Mouse (Mus musculus): ENCODE results near the gene Mroh2a.
"Not testable (repeated sequence)": the region's sequence is repeated elsewhere in the genome, so short reads cannot be mapped to it uniquely, and the experiment has no call there.

Gene Mroh2a

DNA sequence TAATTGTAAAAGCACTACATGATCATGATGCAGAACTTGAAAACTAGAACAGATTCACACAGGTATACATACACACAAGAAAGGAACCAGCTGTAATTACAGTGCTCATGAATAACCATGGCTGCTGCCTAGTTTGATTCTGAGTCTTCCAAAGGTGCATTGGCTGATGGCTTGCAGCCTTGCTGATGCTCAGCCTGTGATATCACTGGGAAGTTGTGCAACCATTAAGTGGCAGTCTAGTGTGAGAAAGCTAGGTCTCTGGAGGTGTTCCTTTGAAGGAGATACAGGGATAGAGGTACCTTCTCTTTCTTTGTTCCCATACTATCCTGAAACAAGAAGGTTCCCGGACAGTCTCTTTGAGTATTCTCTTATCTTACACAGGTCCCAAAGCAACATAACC, 7.7 kb upstream of the Mroh2a start:
- DNase-seq, result no peak

DNA sequence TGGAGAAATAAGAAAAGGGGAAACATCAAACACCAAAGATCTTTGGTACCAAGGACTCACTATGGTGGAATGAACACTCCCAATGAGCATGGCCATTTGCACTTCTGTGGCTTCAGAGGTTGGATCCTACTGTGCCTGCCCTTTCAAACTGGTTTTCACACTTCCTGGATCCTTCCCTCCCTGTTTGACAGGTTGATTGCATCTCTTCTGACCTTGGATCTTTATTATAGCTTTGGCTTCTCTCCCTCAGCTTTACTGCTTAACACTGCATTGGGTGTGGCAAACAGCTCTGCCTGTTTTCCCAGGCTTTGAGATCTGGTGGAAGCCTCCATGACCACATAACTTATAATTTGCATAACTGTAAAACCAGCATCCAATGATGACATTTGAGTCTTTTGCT, 6.5 kb upstream of the Mroh2a start:
- DNase-seq, result no peak

DNA sequence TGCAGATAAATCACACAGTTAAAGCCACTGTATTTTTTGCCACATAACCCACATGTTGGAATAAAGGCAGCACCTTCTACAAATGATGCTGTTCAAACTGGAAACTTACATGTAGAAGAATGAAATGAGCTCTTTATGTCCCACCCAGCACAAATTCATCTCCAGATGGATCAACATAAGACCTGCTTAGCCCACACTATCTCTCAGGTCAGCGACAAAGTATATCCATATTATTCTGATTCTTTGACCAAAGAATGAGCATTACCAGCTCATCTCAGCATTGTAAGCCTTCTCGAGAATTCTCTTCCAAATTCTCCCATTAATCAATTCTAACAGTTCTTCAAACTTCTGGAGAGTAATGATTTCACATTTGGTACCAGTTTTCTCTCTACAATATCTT, 4.6 kb upstream of the Mroh2a start:
- DNase-seq, result no peak

DNA sequence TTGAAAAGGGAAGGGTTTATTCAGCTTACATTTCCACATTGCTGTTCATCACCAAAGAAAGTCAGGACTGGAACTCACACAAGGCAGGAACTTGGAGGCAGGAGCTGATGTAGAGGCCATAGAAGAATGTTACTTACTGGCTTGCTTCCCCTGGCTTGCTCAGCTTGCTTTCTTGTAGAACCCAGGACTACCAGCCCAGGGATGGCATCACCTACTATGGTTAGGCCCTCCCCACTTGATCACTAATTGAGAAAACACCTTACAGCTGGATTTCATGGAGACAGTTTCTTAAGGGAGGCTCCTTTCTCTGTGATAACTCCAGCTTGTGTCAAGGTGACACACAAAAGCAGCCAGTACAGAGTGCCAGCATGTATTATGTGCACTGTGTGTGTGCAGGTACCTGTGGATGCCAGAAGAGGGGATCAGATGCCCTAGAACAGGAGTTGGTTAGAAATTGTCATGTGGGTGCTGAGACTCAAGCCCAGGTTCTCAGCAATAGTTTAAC, 3.7 kb upstream of the Mroh2a start:
- not testable (repeated sequence) for DNase-seq

DNA sequence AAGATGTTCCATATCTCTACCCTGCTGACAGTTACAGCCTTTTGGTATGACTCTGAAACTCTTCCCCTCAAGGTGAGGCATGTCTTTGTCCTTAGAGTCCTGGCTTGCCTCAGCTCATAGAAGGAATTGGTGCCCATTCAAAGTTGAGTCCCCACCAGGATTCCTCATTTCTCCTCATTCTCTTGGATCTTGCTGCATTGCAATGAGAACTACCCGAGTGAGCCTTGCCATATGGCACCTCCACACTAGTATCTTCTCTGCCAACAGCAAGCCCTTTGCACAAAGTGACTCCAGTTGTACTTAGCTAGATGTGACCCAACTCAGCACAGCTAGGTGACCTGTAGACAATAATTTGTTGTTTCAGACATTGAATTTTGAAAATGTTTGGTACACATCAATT, 3.2 kb upstream of the Mroh2a start:
- DNase-seq, result no peak

DNA sequence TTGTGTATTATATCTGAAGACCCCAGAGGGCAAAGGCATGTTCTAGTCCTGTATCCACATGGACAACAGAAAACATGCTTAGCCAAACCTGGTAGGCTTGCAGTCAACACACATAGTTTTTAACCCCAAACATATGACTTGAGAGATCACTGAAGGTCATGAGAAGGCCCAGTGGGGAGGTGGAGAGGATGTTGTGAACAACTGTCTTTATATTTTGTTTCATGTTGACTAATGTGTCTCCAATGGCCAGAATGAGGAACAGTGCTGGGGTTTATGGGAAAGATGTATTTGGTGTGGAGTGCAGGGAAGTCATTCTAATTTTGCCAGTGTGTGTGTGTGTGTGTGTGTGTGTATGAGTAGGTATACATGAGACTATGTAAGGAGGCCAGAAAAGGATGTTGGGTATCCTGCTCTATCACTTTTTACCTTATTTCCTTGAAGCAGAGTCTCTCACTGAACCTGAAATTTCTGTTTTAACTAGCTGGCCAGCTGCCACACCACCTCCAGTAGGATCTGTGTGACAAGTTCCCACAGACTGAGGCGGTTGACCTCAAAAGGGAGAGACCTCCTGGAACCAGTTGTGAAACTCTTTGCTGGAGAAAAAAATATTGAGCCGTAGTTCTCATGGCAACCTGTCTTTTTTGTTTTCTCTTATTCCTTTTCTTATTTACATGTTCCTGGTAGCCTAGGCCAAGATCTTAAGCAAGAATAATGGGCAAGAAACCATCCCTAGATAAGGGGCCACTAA, 2.6 kb upstream of the Mroh2a start:
- DNase-seq, result no peak

DNA sequence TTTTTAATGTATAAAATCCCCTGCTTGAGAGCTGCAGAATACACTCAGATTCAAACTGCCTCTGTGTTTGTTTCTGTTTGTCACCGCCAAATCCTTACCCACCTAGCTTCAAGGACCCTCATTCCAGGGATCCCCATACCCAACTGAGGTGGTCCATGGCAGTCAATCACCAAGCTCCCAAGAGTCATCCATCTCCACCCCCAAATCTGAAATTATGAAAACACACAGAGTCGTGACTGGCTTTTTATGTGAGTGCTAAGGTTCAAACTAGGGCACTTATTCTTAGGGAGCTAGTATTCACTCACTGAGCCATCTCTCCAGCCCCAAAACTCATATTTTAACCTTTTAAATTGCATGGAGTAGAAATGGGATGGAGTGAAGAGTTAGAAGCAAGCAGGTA, 1.5 kb upstream of the Mroh2a start:
- DNase-seq, result not testable (repeated sequence)

DNA sequence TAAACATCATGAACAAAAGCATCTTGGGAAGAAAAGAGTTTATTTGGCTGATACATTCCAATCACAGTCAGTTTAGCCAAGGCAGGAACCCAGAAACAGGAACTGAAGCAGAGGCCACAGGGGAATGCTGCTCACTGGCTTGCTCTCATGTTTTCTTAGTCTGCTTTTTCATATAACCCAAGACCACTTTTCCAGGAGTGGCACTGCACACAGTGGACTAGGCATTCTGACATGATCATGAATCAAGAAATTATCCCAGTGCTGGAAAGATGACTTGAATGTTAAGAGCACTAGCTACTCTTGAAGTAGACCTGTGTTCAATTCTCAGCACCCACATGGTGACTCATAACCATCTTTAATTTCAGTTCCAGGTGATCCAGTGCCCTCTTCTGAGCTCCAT, 1.0 kb upstream of the Mroh2a start:
- DNase-seq, result no peak

DNA sequence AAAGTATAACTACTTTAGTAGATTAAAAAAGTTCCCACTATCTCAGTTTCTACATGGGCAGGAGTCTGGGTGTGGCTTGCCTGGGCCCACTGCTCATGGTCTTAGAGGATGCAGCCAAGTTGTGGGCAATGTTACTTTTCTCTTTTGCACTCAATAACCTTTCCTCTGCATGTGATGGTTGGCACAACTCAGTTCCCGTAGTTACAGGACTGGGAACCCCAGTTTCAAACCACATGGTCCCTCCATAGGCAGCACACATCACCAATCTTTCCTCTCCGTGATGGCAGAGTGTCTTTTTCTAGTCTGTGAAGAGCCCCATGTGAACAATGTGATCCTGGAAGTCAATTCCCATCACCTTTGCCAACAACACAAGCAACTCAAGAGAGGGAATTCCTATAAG, 696 bp downstream of the Mroh2a start:
- no peak for DNase-seq

DNA sequence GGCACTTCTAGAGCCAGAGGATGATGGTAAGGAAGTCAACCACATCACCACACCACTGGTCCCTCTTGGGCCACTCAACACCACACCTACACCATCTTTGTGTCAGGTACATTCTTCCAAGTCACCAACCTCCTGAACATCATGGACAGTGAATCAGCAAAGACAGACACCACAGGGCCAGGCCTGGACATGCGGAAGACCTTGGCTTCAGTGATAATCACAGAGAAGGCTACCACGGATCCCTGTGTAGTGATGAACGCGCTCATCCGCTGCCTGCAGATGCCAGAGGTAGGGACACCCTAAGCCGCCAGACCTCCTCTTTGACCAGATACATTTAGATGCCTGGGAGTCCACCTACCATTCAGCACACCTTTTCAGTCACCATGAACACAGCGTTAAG, 1.3 kb downstream of the Mroh2a start:
- no peak for DNase-seq

DNA sequence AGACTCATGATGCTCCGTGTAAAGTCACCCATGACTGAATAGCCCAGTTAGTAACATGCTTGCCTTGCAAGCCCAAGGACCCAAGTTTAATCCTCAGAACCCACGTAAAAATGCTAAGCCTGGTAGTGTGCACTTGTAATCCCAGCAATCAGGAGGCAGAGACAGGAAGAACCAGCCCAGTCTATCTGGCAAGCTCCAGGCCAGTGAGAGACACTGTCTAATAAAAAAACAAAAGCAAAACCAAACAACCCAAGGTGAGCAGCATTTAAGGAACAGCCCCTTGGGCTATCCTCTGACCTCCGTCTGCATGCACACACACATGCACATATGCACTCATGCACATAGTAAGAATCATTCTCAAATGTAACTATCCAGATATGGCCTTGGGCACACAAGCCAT, 2.8 kb downstream of the Mroh2a start:
- no peak for DNase-seq

DNA sequence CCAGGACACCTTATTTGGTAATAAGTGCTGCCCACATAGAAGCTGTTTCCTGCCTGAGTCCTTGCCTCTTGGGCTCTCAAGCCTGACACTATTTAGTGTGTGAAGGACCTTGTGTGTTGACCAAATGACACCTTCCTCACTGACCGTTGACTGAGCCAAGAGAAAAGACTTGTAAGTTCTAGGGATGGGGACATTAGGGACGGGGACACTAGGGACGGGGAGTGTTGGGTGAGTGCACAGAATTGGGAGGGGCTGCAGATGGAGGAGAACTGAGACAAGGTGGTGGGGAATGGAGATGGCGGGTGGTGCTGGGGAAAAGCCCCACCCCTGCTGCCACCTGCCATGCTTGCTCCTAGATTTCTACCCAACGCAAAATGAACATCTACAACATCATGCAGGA, 3.2 kb downstream of the Mroh2a start:
- no peak for DNase-seq

DNA sequence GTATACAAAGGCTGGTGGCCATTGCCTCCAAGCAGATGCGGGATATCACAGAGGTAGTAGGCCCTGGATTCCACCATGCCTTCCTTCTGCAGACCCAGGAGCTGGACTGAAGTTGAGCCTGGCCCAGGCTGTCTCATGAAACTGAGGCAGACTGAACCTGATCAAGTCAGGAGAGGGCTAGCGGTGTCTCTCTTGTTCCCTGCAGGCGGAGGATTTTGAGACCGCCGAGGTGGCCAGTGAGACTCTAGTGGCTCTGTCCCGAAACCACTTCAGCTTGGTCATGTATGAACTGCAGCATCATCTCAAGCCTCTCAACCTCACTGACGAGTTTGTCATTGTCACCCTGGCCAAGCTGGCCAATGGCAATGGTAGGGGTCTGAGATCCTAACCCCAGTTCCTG, 3.6 kb downstream of the Mroh2a start:
- DNase-seq, result no peak

DNA sequence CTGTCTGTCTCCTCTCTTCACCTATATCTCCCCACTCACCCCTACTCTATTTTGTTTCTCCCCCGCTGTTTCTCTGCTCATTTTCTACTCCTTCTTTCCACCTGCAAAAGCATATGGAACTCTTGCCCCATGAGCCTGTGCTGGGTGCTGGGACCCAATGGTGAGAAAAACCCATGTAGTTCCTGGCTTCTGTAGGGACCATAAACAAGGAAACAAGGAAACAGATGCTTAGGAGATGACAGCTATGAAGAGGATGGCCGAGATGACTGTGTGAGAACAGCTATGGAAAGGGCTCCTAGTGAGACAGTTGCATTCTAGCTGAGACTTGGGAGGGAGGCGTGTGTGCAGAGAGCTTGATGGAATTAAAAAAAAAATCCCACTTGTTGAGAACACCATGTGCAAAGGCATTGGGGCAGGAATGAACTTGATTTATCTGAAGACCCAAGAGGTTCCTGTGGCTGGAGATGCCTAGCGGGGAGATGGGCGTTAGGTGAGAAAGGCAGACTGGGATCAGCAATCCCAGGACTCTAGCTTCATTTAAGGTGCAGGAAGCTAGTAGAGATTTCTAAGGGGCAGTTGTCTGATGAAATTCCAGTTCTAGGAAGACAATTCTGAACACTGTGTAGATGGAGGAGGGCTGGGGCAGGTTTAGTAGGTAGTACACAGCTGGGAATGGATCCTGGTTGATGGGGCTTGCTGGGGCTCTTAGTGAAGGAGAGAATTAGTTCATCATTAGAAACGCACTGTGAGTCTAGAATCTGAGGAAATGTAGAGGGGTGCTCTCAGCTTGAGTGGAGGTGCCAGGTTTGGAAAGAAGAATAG, 4.4 kb downstream of the Mroh2a start:
- DNase-seq, result no peak

DNA sequence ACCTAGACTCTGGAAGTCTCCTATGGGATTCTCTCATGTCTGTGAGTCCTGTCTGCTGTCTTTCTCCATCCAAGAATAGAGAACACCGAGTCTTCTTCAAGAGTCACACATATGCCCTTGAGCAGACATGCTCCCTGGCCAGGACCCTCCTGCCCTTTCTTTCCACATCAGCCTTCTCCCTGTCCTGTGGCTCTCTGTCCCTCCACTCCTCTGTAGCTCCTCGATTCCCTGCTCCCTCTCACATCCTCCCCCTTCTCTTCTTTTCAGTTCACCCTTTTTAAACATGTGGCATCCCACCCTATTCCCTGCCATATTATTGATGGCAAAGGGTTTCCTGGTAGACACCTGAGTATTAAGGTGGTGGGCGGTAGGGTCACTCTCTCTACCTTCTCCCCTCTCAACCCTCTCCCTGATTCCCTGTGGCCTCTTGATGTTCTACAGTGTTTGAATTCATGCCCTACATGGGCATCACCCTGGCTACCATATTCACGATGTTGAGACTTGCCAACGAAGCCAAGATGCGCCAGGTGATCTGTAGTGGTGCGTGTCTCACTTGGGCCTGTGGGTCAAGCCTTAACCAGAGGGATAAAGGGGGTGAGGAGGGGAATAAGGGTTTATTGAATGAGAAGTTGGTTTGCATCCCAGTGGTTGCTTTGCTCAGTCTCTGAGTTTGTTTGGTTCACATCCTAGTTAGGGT, 5.2 kb downstream of the Mroh2a start:
- DNase-seq, result no peak

DNA sequence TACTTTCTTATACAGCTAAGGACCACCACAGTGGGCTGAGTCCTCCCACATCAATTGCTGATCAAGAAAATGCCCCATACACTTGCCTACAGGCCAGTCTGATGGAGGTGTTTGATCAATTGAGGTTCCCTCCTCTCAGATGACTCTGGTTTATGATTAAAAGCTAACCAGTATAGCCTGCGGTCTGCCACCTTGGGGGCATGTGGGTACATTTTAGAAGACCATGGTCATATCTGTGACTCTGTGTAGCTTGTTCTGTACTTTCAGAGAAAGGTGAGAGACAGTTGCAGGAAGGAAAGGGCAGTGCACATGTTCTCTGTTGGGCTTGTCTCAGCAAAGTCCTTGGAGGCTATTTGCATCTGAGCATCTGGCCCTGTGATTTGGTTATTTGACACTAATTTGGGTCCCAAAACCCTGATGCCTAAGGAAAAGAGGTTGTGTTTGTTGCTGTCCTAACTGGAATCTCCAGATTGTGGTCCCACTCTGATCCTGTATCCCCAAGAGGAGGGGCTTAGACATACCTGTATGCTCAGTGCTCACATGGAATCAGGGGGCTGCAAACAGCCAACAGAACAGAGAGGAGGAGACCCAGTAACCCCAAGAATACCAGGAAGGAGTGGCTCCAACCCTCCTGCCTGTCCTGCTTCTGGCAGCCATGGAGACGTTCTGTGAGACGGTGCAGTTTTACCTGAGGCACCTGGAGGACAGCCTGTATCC, 6.0 kb downstream of the Mroh2a start:
- DNase-seq, result no peak

DNA sequence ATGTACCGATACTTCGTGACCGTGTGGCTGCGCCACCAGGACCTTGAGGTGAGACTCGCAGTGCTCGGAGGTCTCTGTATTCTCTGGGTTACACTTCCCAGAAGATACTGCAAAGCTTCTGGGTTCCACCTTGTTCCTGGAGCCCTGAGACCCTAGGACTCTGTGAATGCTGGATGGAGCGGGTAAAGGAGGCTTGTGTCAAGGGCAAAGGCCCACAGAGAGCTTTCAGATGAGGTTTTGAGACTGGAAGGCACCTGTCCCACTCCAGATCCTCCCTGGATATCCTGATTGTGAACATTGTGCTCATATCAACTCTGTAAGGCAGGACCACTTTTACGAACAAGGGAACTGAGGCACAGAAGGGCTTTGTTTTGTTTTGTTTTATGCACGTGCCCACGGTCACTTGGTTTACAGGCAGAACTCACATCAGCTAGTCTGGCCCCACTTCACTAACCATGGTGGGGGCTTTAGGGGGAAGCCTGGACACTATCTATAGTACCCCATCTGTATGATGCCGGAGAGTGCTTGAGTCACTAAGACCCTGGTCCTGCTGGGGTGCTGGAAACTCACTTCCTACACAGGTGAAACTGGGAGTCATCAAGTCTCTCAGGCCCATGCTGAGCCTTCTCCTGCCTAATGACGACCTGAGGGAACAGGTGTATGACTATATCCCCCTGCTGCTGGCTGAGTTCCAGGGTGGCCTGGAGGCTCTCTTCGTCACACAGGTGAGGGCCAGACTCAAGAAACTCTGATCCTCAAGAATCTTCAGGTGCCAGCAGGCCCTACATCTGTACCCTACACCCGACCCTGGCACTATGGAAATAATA, 6.8 kb downstream of the Mroh2a start:
- peak; percentile 13 for DNase-seq

DNA sequence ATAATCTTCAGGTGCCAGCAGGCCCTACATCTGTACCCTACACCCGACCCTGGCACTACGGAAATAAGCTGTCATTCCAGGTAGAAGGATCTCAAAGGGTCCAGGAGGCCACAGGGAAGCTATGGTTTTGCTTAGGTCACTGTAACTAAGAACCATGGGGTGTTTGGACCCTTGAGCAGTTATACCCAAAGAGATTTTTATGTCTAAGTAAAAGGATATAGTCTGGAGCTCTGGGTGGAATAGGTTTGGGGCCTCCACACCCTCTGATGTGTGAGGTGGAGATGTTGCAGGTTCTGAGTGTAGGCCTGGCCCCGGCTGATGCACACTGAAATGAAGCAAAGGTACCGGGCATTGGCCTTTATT, 7.4 kb downstream of the Mroh2a start:
- no peak for DNase-seq

DNA sequence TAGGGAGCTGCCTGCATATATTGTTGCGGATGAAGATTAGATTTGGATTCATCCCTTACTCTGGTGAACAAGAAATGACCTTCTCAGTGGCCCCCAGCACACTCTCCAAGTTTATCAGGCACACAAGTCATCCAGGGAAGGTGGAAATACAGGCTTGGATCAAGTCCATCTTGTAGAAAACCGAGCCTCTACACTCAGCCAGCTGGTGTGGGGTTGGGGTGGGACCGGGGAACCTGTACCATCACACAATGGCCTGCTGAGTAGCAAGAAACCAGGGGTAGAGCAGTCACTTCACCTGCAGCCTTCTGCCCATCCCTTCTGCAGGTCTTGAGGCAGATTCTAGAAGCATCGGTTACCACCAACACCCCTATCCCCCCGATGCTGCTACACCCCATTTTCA, 7.9 kb downstream of the Mroh2a start:
- no peak for DNase-seq

DNA sequence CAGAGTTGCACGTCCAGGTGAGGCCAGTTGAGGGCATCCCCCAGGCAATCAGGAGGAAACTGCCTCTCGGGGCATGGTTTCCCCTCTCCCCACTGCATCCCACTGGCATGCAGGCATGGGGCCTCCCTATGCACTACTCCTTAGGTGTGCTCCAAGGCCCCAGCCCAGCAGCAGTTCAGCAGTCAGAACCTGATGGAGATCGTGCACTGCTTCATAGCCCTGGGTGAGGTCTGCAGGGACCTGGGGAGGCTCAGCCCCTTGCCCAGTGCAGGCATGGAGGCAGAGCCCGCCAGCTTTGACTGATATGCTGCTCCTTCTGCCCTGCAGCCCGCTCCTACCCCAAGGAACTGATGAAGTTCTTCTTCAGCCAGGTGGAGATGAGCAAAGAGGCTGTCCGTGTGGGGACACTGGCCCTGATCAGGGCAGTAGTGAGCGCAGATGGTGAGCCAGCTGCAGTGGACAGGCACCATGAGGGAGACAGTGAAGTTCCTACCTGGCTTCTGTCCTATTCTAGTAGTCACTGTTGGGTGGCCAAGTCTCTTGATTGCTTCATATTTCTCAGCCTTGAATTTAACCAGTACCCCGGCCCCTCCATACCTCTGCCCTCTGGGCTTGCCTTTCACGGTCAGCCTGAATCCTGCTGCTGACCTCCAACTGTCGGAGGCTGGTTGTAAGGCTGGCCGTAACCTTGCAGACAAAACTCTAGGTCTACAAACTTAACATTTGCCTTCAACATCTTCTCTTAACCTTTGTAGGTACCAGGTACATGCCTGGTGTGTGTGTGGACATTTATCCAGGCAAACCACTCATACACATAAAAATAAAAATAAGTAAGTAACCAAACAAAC, 8.5 kb downstream of the Mroh2a start:
- no peak for DNase-seq

DNA sequence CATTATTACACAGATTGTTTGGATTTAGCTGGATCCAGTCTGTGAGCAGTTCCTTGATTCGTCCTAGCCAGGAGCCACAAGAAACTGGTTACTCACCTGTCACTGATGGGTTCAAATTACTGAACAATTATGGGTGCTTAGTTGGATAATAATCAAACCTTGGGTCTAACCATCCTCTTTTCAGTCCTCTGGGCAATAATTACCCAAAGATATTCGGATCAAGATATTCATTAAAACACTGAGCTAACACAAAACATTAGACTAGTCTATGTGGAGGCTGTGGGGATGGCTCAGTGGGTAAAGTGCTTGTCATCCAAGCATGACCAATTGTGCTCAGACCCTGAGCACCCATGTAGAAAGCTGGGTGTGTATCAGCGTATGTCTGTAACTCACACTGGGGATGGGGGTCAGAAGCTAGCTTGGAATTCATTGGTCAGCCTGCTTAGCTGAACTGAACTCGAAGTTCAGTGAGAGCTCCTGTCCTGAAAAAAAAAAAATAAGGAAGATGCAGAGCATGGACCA, 9.2 kb downstream of the Mroh2a start:
- DNase-seq, result no peak

Data from cerebellum, adult 11-12 months (tissue).